Mouse (Mus musculus) left cerebral cortex, postnatal 36 days (tissue): Measurements from ENCODE around the gene Lifr. TPM values are rescaled to one million over a fixed set of nuclear protein-coding genes. Genes with fewer than 3 reads are reported as not detected.
A peak's percentile ranks its signal among the peaks of the same experiment; 100 is the strongest.

Experiments
- DNase-seq, 2 experiments: peaks; one replicate each; pipeline ENCODE4 v3.0.0; 2021 to 2022; ENCODE audit warnings: low spot score in 2 of 2, mixed read lengths in 1 of 2
- intact Hi-C: fragments of 180-260 bp; cut with DNase I; formaldehyde crosslinking; loops from one replicate; pipeline ENCODE4 v1.15.1; 2025
- total RNA-seq, 2 experiments: library from RNA; stranded (reverse); gene quantifications; 2 replicates each; pipeline ENCODE4 v1.2.3; 2021

The Lifr gene
- total RNA-seq, 2 experiments from 2014 or later = 47.1 to 49.9 TPM

GRCm38 (mm10) chr15:7146529-7146928 is 56.1 kb downstream of the Lifr start:
- DNase-seq = peak in 1 of 2 experiments; percentile 50
- intact Hi-C loops = no loop called here

GRCm38 (mm10) chr15:7149796-7150195 is 59.4 kb downstream of the Lifr start:
- intact Hi-C loops = no loop called here
- no peak for DNase-seq

GRCm38 (mm10) chr15:7150591-7150990 is 60.2 kb downstream of the Lifr start:
- no peak for DNase-seq
- intact Hi-C loops = no loop called here

- intact Hi-C loops = no loop called here
- DNase-seq = no peak
Observed at GRCm38 (mm10) chr15:7152116-7152760, 61.8 kb downstream of the Lifr start.

- intact Hi-C loops = no loop called here
Observed at GRCm38 (mm10) chr15:7154010-7154736, 63.8 kb downstream of the Lifr start.

DNA sequence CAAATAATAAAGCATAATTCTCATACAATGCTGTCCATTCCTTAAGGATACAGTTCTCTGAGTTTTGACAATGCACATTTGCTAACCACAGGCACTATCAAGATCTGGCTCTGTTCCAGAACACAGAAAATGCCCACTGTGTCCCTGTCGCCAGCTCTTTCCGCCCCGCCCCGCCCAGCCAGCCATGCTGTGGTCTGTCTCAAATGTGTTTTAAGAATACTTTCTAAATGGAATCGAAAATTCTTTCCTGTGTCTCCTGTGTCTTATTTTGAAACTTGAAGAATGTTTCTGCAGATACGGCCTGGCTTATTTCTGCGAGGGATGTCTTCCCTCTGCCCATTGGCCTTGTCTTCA is 64.3 kb downstream of the Lifr start:
- no peak for DNase-seq
- intact Hi-C loops = no loop called here

More at GRCm38 (mm10) chr15:7154010-7154736, 63.8 kb downstream of the Lifr start:
- DNase-seq = no peak

GRCm38 (mm10) chr15:7157658-7158057 is 67.2 kb downstream of the Lifr start:
- intact Hi-C loops = no loop called here
- no peak for DNase-seq

GRCm38 (mm10) chr15:7159869-7160268 is 69.5 kb downstream of the Lifr start:
- intact Hi-C loops = no loop called here
- DNase-seq = no peak

DNA sequence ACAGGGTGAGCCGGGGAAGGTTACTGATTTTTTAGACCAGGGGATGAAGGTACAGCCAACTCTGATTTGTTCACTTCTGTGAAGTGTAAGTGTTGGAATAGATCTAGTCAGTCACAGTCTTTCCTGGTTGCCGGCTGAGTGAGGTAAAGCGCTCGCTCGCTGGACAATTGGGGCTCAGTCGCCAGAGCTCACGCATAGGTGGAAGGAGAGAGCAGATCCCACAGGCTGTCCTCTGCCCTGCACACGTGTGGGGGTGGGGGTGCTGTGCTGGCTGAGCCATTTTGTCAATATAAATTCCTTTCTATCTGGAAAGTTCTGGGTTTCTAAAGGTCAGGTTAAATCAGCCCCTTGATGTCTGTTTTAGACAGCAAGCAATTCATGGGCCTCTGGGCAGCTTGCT is 69.9 kb downstream of the Lifr start:
- intact Hi-C loops = no loop called here
- no peak for DNase-seq

- no peak for DNase-seq
- intact Hi-C loops = no loop called here
Observed at GRCm38 (mm10) chr15:7163851-7164250, 73.4 kb downstream of the Lifr start.

DNA sequence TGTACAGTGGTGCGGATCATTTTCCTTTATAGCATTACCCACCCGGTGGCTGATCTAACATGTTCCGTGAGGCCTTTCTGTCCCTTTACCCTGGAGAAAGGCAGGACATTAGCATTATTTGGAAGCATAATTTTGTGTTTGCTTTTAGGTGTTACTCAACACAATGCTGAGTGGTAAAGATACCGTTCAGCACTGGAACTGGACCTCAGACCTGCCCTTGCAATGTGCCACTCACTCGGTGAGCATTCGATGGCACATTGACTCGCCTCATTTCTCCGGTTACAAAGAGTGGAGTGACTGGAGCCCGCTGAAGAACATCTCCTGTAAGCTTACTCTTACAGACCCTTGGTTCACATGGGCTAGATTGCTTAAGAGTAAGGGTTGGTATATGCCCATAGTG is 76.3 kb downstream of the Lifr start:
- intact Hi-C loops = no loop called here
- no peak for DNase-seq

DNA sequence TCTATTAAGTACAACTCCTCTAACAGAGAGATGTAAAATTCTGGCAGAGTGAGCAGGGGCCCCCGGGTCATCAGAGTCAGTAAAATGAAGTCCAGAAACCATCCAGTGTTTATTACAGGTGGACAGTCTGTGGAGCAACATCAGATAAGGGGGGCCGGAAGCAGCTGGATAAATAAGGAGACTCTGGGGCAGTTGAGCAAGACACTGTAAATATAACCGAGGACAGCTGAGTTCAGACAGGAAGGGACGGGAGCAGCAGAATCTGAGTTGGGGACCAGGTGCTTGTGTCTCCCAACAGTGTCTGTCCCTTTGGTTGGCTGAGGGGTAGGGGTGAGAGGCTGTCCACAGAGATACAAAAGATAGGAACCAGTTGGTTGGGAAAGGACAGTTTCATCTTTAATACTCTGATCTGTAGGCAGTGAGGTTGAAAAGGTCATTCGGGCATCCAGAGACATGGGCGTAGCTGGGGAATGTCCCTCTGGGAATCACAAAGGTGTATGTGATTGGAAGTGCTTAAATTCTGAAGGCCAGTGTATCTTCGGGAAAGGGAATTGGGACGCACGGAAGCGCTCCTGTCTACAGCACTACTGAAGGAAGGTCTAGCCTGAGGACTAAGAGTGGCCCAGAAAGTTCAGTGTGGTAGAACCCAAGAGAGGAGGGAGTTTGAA is 77.0 kb downstream of the Lifr start:
- intact Hi-C loops = no loop called here
- DNase-seq = no peak

DNA sequence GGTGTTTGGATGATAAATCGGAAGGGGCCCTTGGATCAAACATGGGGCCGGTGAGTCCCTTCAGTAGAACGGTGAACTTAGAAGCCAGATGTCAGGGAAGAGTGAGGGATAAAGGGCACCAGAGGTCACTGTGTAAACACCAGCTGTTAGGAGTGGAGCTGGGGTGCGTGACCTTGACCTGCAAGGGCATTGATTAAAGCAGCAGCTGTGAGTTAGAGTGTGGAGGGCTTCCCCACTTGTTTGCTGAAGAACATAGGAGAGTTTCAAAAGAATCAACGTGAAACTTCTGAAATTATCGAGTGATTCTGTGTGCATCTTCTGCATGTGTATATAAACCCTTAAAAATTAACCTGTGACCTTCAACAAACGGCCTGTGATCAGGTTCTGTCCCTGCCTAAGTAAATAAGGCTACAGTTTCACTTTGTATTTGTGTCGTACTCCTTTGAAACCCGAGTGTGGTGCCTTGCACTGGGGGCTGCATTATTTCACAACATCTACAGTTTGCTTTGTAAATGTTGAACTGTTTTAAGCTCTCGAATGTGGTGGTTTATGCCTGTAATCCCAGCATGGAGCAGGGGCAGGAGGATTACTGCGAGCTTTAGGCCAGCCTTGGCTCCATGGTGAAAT is 77.6 kb downstream of the Lifr start:
- no peak for DNase-seq
- intact Hi-C loops = no loop called here

DNA sequence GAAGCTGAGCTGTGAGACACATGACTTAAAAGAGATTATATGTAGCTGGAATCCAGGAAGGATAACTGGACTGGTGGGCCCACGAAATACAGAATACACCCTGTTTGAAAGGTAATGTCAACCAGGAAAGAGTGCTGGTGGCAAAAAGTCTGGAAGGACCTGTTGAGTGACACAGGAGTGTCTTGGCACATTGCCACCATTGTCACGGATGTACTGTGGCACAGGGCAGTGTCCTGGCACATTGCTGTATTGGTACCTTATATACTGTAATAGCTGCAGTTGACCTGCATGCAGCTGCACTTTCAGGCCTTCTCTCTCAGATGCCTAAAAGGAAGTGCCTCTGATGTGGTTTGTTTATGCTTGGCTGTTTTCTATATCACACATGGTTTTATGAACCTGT is 82.5 kb downstream of the Lifr start:
- no peak for DNase-seq
- intact Hi-C loops = no loop called here

GRCm38 (mm10) chr15:7173346-7173745 is 82.9 kb downstream of the Lifr start:
- intact Hi-C loops = no loop called here
- DNase-seq = no peak

GRCm38 (mm10) chr15:7173776-7174175 is 83.4 kb downstream of the Lifr start:
- no peak for DNase-seq
- intact Hi-C loops = no loop called here

- DNase-seq = no peak
Observed at GRCm38 (mm10) chr15:7180576-7180975, 90.2 kb downstream of the Lifr start.

DNA sequence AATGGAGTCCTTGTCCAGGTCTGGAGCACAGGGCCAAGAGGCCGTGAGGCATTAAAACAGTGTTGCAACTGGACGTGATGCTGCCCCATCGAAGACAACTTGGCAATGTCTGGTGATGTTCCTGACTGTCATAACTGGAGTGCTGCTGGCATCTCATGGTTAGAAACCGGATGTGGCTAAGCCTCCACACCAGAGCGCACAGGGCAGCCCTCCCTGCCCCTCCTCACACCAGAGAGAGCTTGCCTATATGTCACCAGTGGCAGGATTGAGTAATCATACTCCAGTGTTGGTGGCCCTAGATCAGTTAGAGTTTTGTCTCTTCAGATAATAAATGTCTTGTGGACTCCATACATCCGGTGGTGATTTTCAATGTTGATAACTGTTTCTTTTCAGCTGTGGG is 97.3 kb downstream of the Lifr start:
- intact Hi-C loops = no loop called here
- no peak for DNase-seq

More at GRCm38 (mm10) chr15:7180576-7180975, 90.2 kb downstream of the Lifr start:
- intact Hi-C loops = no loop called here

DNA sequence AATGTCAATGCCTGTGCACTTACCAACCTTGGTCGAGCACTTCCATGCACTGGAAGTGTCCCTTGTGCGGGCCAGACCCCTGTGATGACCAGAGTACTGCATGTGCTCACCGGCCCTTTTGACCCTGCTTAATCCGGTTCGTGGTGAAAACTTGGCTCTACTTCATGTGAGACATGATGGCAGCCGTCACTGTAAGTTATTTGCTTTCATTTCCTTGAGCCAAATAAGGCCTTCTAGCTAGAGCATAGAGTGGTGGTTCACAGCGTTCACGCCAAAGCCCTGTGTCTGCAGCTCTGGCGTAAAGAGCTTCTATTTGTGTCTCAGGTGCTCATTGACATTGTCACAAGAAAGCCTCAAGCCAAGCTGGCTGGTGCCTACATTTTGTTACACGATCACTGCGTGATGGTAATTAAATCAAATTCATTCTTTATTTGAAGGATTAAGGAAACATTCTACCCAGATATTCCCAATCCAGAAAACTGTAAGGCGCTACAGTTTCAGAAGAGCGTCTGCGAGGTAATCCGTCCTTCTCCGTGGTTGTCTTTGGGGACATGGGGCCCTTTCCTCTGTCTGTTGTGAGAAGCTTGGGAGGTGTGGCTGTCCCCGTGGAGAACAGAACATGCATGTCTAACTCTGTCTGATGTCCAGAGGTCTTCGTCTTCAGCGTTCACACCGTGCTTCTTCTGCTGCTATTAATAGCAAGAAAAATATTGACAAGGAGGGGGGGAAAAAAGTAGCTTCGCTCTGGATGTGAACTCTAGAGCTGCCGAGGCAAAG is 99.5 kb downstream of the Lifr start:
- DNase-seq = no peak
- intact Hi-C loops = no loop called here

- intact Hi-C loops = no loop called here
- DNase-seq = no peak
Observed at GRCm38 (mm10) chr15:7191074-7191473, 100.7 kb downstream of the Lifr start.
